Mouse (Mus musculus) neural tube, embryonic 15.5 days (tissue): ENCODE results near the gene Nudt22. TPM values are rescaled to one million over a fixed set of nuclear protein-coding genes. Genes with fewer than 3 reads are reported as not detected.

ENCODE experiments used
- ATAC-seq: fragments of 200-750 bp; cut with Nextera tagmentation; 2 replicates; pipeline ENCODE4 v1.8.0; 2017; ENCODE audit warnings: mild to moderate bottlenecking, moderate TSS enrichment, moderate library complexity; ENCODE audit not compliant: low FRiP score
- H3K27ac ChIP-seq: fragments of 300-500 bp; sonication (generic); replicated peaks from 2 replicates; pipeline ENCODE4 v1.5.1; 2015; ENCODE audit warnings: mild to moderate bottlenecking, inconsistent platforms
- H3K27me3 ChIP-seq: fragments of 300-500 bp; sonication (generic); replicated peaks from 2 replicates; pipeline ENCODE4 v1.6.1; 2015; ENCODE audit warnings: inconsistent platforms
- H3K36me3 ChIP-seq: fragments of 300-500 bp; sonication (generic); 2 replicates; pipeline ENCODE4 v1.6.1; 2015; ENCODE audit warnings: inconsistent platforms
- H3K4me1 ChIP-seq: fragments of 300-500 bp; sonication (generic); 2 replicates; pipeline ENCODE4 v1.6.1; 2015; ENCODE audit warnings: inconsistent platforms
- H3K4me2 ChIP-seq: fragments of 300-500 bp; sonication (generic); 2 replicates; pipeline ENCODE4 v1.6.1; 2015; ENCODE audit warnings: inconsistent platforms, mild to moderate bottlenecking, moderate library complexity
- H3K4me3 ChIP-seq: fragments of 300-500 bp; sonication (generic); replicated peaks from 2 replicates; pipeline ENCODE4 v1.5.1; 2015; ENCODE audit warnings: mild to moderate bottlenecking, inconsistent platforms
- H3K9ac ChIP-seq: fragments of 300-500 bp; sonication (generic); replicated peaks from 2 replicates; pipeline ENCODE4 v1.6.1; 2015; ENCODE audit warnings: mild to moderate bottlenecking, inconsistent platforms
- H3K9me3 ChIP-seq: fragments of 300-500 bp; sonication (generic); replicated peaks from 2 replicates; pipeline ENCODE4 v1.6.1; 2016; ENCODE audit warnings: inconsistent platforms
- WGBS: fragments of 180-500 bp; shearing (Covaris S2); methylation state at CpG from one replicate; pipeline ENCODE4 v1.1.7; 2015; ENCODE audit warnings: mixed read lengths; 5-methylcytosine and 5-hydroxymethylcytosine counted together
- polyA plus RNA-seq: library from polyadenylated mRNA; unstranded; fragments of >200 nt; fragmentation: Nextera tagmentation; extraction: Ambion mirVana; gene quantifications from 2 replicates; pipeline ENCODE4 v1.2.1, GENCODE M21; 2015

Gene Nudt22
- 24.8 and 25.9 TPM in 2 replicates for polyA plus RNA-seq

- no peaks in the 10 kb centered on the region for H3K9me3 ChIP-seq
- H3K27ac ChIP-seq = peak within 1 kb of the TSS; percentile 78
- peak within 1 kb of the TSS; percentile 65 for H3K4me3 ChIP-seq
- no peaks in the 10 kb centered on the region for H3K27me3 ChIP-seq
- peak within 1 kb of the TSS; percentile 78 for H3K9ac ChIP-seq
- peaks cover 54% of the 10 kb centered on the region for H3K4me1 ChIP-seq
- peak; percentile 75 for ATAC-seq
- H3K4me2 ChIP-seq = peak within 1 kb of the TSS; percentile 90
- peaks cover 19% of the 10 kb centered on the region for H3K36me3 ChIP-seq
- under 1% methylated on average over 24 of the region's 24 CpGs for WGBS
Observed at GRCm38 (mm10) chr19:6996006-6996405, at the start of gene Nudt22, which contains the start of gene Trpt1. Gene Nudt22 (minus strand): TSS chr19:6996117. Gene Trpt1 (plus strand): TSS chr19:6996131.

DNA sequence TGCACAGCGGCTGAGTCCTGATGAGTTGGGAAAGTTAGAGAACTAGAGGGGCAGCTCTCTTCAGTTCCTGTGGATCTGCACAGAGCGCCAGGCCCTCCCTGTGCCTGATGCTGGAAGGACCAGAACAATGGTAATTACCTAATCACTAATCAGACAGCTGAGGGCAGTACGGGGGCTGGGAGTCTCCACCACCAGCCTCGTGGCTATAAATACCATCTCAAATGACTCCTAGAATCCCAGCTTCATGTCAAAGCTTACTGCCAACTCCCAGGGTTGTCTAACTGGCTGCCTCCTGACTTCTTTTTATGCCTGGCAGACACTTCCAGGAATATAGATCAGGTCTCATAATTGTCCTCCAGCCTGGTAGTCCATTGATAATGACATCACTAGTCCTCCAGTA lies 48.8 kb upstream of the Nudt22 start:
- Histone ChIP-seq H3K36me3 (no peaks in the 10 kb centered on the region), H3K27ac (no peak overlapping the region)
- WGBS = 17% methylated on average over 4 of the region's 4 CpGs

GRCm38 (mm10) chr19:7044279-7044678 lies 48.4 kb upstream of the Nudt22 start:
- H3K36me3 ChIP-seq = no peaks in the 10 kb centered on the region
- no peak overlapping the region for H3K4me2 ChIP-seq
- no peak for ATAC-seq
- peaks cover 6% of the 10 kb centered on the region for H3K4me1 ChIP-seq
- 43% methylated on average over 4 of the region's 4 CpGs for WGBS
- no peaks in the 10 kb centered on the region for H3K27me3 ChIP-seq
- no peak overlapping the region for H3K27ac ChIP-seq
- H3K9ac ChIP-seq = no peak overlapping the region
- H3K9me3 ChIP-seq = no peaks in the 10 kb centered on the region
- H3K4me3 ChIP-seq = no peak overlapping the region

More for the DNA sequence above, 48.8 kb upstream of the Nudt22 start:
- no peak for ATAC-seq
- H3K27me3 ChIP-seq = no peaks in the 10 kb centered on the region
- no peak overlapping the region for H3K4me3 ChIP-seq
- H3K4me1 ChIP-seq = peaks cover 6% of the 10 kb centered on the region
- H3K9ac ChIP-seq = no peak overlapping the region
- no peak overlapping the region for H3K4me2 ChIP-seq
- H3K9me3 ChIP-seq = no peaks in the 10 kb centered on the region

- Histone ChIP-seq H3K36me3 (no peaks in the 10 kb centered on the region), H3K4me3 (peak overlapping the region; percentile 58; the same call in 1 of the 2 replicates), H3K9ac (no peak overlapping the region), H3K9me3 (no peaks in the 10 kb centered on the region), H3K27me3 (no peaks in the 10 kb centered on the region), H3K4me1 (peaks cover 32% of the 10 kb centered on the region), H3K27ac (peak overlapping the region; percentile 96), H3K4me2 (peak overlapping the region; percentile 91)
- ATAC-seq = no peak
- WGBS = 90% methylated on average over 2 of the region's 2 CpGs
Observed at GRCm38 (mm10) chr19:7041171-7041570, 45.3 kb upstream of the Nudt22 start.

DNA sequence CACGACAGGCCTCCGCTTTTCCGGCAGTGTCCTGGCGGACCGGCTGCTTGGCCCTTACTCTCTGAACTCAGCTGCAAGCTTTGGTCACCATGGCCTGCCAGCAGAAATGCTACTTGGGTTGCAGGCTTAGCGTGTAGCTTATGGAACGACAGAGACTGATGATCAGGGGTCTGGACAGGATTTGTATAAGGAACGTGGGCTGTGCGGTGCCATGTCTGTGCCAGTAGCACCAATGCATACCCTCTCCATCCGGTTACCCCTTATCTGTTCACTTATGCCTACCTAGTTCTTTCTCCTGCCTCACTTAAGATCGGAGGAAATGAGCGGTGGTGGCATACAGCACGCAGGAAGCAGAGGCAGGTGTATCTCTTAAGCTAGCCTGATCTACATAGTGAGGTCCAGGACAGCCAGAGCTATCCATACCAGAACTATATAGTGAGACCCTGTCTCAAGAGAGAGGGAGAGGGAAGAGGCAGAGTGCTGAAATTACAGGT lies 44.8 kb upstream of the Nudt22 start:
- Histone ChIP-seq H3K9ac (peak overlapping the region; percentile 88), H3K27ac (peak overlapping the region; percentile 96), H3K36me3 (no peaks in the 10 kb centered on the region; the same call in 1 of the 2 replicates), H3K9me3 (no peaks in the 10 kb centered on the region), H3K4me3 (peak overlapping the region; percentile 58), H3K27me3 (no peaks in the 10 kb centered on the region), H3K4me1 (peaks cover 33% of the 10 kb centered on the region), H3K4me2 (peak overlapping the region; percentile 91)
- 0 out of 2 replicates have a peak, but pooled peaks have one; percentile 0 for ATAC-seq
- 30% methylated on average over 13 of the region's 13 CpGs for WGBS

- peak; percentile 99 for ATAC-seq
- peak within 1 kb of the TSS; percentile 96 for H3K27ac ChIP-seq
- H3K9me3 ChIP-seq = no peaks in the 10 kb centered on the region
- H3K4me2 ChIP-seq = peak within 1 kb of the TSS; percentile 91
- under 1% methylated on average over 49 of the region's 49 CpGs for WGBS
- H3K4me3 ChIP-seq = peak within 1 kb of the TSS; percentile 86
- H3K4me1 ChIP-seq = peaks cover 33% of the 10 kb centered on the region
- H3K36me3 ChIP-seq = no peaks in the 10 kb centered on the region; the same call in 1 of the 2 replicates
- no peaks in the 10 kb centered on the region for H3K27me3 ChIP-seq
- H3K9ac ChIP-seq = peak within 1 kb of the TSS; percentile 91
Observed at GRCm38 (mm10) chr19:7039841-7040636, 44.1 kb upstream of the Nudt22 start, which contains the start of gene Stip1. Gene Stip1 (minus strand): TSS chr19:7039967.

GRCm38 (mm10) chr19:7039088-7039720 lies 43.3 kb upstream of the Nudt22 start:
- H3K4me1 ChIP-seq = peaks cover 33% of the 10 kb centered on the region
- peak; percentile 33 for ATAC-seq
- peak overlapping the region; percentile 78 for H3K4me2 ChIP-seq
- peak overlapping the region; percentile 94 for H3K27ac ChIP-seq
- H3K9ac ChIP-seq = peak overlapping the region; percentile 91
- no peaks in the 10 kb centered on the region for H3K9me3 ChIP-seq
- no peaks in the 10 kb centered on the region for H3K27me3 ChIP-seq
- 1% methylated on average over 35 of the region's 35 CpGs for WGBS
- H3K36me3 ChIP-seq = peaks cover 6% of the 10 kb centered on the region
- peak overlapping the region; percentile 86 for H3K4me3 ChIP-seq

DNA sequence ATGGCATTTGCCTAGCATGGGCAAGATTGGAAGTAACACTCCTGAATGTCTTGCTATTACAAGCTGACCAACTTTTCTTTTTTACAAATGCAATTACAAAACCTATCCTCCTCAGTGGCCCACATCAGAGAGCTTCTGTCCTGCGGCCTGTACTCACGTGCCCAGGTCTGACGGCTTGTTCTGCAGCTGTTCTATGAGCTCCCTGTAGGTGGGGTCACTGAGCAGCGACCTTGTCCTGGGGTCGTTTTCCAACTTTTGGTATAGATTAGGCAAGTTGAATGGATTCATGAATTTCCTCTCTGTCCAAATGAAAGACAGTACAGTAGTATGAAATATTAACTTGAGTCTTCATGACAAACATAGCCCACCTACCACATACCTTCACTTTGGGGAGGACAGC lies 38.1 kb upstream of the Nudt22 start:
- peaks cover 26% of the 10 kb centered on the region for H3K4me1 ChIP-seq
- no peak overlapping the region for H3K4me2 ChIP-seq
- H3K36me3 ChIP-seq = peaks cover 52% of the 10 kb centered on the region
- WGBS = 94% methylated on average over 5 of the region's 5 CpGs
- ATAC-seq = no peak
- H3K9me3 ChIP-seq = no peaks in the 10 kb centered on the region
- no peak overlapping the region for H3K9ac ChIP-seq
- no peaks in the 10 kb centered on the region for H3K27me3 ChIP-seq
- no peak overlapping the region for H3K4me3 ChIP-seq
- no peak overlapping the region for H3K27ac ChIP-seq

DNA sequence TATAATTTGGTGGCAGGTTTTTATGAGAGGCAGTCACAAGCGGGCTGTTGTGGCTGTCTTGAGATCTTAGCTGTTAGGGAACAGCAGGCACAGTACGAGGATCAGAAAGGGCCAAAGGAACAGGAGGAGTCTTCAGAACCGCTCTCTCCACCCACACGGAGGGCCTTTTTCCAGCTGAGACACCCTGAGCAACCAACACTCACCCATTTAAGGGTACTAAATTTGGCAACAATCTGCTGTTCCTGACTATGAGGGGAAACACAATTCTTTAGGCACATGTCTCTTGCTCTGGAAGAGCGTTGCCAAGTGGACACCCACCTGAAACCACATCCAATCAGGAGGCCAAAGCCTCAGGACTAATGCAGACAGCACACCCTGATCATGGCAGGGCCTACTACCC lies 33.6 kb upstream of the Nudt22 start:
- Histone ChIP-seq H3K4me3 (no peak overlapping the region), H3K9ac (no peak overlapping the region), H3K9me3 (no peaks in the 10 kb centered on the region), H3K4me1 (no peaks in the 10 kb centered on the region), H3K27ac (no peak overlapping the region), H3K4me2 (no peak overlapping the region), H3K36me3 (peaks cover 90% of the 10 kb centered on the region), H3K27me3 (no peaks in the 10 kb centered on the region)
- 94% methylated on average over 5 of the region's 5 CpGs for WGBS
- ATAC-seq = no peak

GRCm38 (mm10) chr19:7020224-7020641 lies 24.3 kb upstream of the Nudt22 start:
- WGBS = 49% methylated on average over 3 of the region's 3 CpGs
- H3K36me3 ChIP-seq = peaks cover 69% of the 10 kb centered on the region
- H3K9me3 ChIP-seq = no peaks in the 10 kb centered on the region
- no peak overlapping the region for H3K27ac ChIP-seq
- H3K4me3 ChIP-seq = no peak overlapping the region
- no peak overlapping the region for H3K9ac ChIP-seq
- H3K4me2 ChIP-seq = no peak overlapping the region
- H3K4me1 ChIP-seq = no peaks in the 10 kb centered on the region
- no peaks in the 10 kb centered on the region for H3K27me3 ChIP-seq
- ATAC-seq = peak; percentile 55

- H3K27me3 ChIP-seq = no peaks in the 10 kb centered on the region
- 85% methylated on average over 5 of the region's 5 CpGs for whole genome bisulfite sequencing
- H3K4me1 ChIP-seq = no peaks in the 10 kb centered on the region
- H3K9ac ChIP-seq = no peak within 1 kb of the TSS
- H3K4me3 ChIP-seq = no peak within 1 kb of the TSS
- no peak within 1 kb of the TSS for H3K27ac ChIP-seq
- H3K9me3 ChIP-seq = no peaks in the 10 kb centered on the region
- ATAC-seq = no peak
- no peak within 1 kb of the TSS for H3K4me2 ChIP-seq
- peaks cover 59% of the 10 kb centered on the region for H3K36me3 ChIP-seq
Observed at GRCm38 (mm10) chr19:7019191-7019590, 23.3 kb upstream of the Nudt22 start, which contains the start of gene Fermt3. Gene Fermt3 (minus strand): TSS chr19:7019469.
